Mouse (Mus musculus) kidney, adult 8-10 months (tissue): Measurements from ENCODE around the gene Cenpa.
A peak's percentile ranks its signal among the peaks of the same experiment; 100 is the strongest.
"Not testable (repeated sequence)": the region's sequence is repeated elsewhere in the genome, so short reads cannot be mapped to it uniquely, and the experiment has no call there.

Experiments
- DNase-seq, 2 experiments: peaks; one replicate each; pipeline ENCODE4 v3.0.0; 2022

Gene Cenpa

DNA sequence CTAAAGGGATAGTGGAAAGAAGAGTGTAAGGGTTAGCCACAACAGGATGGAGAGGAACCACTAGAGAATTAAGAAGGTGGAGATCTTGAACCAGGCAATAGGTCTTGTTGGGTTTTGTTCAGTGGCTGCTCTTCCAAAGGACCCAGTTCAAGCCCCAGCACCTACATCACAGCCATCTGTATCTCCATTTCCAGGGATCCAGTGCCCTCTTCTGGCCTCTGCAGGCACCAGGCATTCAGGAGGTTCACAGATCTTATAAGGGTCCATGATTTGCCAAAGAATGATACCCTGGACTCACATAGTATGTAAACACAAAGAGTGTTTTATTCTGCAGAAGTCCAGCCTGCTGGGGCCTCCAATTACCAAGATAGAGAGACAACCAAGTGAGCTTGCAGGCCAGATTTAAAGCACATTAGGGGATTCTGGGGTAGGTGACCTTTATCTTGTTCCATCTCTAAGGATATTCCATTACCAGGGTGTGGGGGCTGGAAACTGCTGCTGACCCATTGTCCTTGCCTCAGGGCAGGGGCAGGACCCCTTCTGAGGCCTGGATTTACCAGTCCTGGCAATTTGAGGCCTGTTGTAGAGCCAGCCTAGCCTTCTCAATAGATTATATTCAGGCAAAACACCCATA lies 16.5 kb downstream of the Cenpa start:
- no peak for DNase-seq

- no peak for DNase-seq
Observed at GRCm38 (mm10) chr5:30683993-30684392, 17.4 kb downstream of the Cenpa start.

DNA sequence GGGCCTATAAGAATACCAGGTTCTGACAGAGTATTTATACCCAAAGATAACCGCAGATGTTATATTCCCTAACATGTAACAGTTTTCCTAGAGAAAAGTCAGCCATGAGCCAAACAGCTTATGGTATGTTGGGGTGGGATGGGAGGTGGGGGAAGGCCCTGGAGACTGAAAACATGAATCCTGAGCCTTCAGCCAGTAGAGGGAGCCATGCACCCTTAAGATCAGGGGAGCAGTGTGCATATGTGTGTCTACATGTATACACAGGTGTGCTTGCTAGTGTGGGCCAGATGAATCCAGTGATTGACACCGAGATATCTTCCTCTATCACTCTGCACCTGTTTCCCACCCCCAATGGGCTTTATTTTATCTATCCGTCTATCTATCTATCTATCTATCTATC lies 20.2 kb downstream of the Cenpa start:
- no peak for DNase-seq

DNA sequence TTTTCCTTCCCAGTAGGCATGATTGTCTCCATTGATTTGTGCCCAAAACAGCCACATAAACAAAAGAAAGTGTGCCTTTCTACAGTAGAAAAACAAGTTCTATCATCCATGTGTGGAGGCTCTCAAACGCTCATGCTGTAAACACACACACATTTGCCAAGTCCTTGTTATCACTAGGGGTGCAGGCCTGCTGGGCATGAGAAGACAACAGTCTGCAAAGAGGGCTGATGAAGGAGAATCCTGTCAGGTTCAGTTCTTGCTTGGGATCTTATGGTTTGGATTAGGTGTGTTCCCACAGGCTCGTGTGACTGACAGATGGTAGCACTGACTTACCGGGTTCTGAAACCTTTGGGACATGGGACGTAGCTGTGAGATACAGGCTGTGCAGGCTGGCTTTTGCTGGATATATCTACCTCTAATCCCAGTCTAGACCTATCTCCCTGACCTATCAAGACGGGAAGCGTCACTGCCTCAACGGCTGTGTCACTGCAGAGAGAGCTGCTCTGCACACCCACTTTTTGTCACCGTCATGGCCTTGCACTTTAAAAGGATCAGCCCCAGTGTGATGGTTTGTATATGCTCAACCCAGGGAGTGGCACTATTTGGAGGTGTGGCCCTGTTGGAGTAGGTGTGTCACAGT lies 33.9 kb downstream of the Cenpa start:
- DNase-seq, result no peak

DNA sequence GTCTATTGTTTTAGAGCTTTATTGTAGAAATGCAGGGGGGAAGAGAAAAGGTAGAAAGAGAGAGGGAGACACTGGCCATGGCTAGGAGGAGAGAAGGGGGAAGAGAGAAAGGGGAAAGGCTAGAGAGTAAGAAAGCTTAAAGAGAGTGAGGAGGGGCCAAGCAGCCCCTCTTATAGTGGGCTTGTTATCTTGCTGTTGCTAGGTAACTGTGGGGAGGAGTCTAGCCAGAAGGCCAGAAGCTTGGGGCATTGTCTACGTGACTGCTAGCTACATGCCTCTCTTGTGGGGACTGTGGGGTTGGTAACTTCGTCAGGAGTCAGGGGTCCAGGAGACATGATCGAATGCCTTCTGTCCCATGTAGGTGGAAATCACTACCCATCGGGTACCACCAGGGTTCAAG lies 34.8 kb downstream of the Cenpa start:
- not testable (repeated sequence) for DNase-seq

- DNase-seq, result no peak
Observed at GRCm38 (mm10) chr5:30701866-30702265, 35.3 kb downstream of the Cenpa start.

GRCm38 (mm10) chr5:30709744-30710383 lies 43.3 kb downstream of the Cenpa start:
- DNase-seq, result peak; percentile 56 to 76

DNA sequence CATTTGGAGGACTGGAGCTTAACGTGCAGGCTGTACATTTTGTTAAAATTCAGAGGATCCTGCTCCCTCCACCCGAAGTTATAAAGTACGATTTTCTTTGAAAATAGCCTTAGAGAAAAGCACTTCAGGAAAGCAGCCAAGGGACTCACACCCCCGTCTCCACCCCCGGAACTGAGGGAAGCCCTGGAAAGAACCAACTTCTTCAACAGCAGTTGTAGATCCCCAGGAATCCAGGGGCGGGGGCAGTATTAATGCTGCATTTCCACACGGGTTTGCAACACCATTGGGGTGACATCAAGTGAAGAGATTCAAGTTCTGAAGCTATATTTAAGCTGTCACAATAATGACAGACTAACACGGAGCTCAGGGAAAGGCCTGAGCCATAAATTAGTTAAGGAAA lies 43.9 kb downstream of the Cenpa start:
- DNase-seq, result no peak

- peak; percentile 82 to 85 for DNase-seq
Observed at GRCm38 (mm10) chr5:30711147-30712001, 44.8 kb downstream of the Cenpa start, which contains the start of gene Dpysl5. Gene Dpysl5, plus strand, starts transcription at chr5:30711564.

DNA sequence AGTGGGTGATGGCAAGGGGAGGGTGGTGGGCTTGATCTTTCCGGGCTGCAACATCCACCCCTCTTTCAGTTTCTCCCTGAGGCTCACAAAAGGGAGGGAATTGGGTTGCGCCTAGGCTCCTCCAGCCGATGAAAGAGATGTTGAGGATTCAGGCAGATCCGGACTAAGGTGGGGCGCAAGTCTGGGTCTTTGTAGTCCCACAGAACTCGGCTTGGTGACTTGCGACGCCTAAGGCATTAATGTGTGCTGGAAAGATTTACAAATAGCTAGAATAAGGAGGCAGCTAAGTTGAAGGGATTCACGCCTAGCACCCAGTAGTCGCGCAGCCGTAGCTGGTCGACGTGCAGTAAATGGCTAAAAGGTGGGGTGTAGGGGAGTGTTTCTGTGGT lies 45.4 kb downstream of the Cenpa start:
- DNase-seq, result no peak

GRCm38 (mm10) chr5:30712441-30713298 lies 46.1 kb downstream of the Cenpa start:
- DNase-seq, result no peak

DNA sequence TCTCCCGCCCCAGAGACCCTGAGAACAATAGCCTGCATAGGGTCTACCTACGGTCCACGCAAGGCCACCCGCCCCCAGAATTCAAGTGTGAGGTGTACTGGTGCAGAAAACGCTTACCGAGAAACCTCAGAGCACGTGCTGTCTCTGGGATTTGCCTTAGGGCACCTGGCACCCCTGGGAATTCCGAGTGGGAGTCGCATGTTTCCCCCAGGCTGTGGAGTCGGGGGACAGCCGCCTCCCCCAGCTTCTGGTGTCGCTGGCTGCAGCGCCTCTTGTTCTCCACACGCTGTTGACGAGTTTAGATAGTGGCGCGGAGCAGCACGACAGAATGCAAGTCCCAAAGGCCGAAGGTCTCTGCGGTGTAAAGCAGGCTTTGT lies 46.7 kb downstream of the Cenpa start:
- no peak for DNase-seq

- no peak for DNase-seq
Observed at GRCm38 (mm10) chr5:30713691-30714090, 47.1 kb downstream of the Cenpa start.

DNA sequence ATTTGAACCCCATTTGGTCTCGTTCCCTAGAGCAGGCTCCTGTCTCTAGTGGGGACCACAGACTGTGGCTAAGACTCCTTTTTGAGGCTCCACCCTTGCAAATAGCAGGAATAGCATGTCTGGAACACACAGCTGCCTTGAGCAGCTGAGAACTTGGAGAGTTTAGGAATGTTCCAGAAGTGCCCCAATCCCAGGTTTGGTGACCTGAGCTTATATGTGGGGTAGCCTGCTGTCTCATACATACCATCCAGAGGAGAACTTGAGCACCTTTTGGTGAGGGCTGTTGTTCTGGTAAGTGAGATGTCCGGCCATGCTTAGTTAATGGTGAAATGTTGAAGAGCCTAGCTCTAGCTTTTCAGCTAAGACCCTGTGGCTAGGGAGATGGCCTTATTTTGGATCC lies 49.7 kb downstream of the Cenpa start:
- DNase-seq, result no peak

DNA sequence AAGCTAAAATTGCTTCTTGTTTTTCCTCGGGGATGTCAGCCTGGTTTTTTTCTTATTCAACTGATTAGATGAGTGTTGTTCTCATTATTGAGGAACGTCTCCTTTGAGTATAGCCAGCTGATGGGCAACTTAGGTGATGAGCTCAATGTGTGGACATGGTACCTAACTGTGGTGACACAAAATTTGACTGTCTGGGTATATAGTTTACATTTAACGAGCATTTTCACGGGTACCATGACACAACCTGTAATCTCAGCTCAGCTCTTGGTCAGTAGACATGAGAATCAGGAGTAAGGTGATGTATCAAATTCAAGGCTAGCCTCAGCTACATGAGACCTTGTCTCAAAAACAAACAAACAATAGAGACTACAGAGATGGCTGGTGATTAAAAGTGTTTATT lies 50.9 kb downstream of the Cenpa start:
- no peak for DNase-seq

DNA sequence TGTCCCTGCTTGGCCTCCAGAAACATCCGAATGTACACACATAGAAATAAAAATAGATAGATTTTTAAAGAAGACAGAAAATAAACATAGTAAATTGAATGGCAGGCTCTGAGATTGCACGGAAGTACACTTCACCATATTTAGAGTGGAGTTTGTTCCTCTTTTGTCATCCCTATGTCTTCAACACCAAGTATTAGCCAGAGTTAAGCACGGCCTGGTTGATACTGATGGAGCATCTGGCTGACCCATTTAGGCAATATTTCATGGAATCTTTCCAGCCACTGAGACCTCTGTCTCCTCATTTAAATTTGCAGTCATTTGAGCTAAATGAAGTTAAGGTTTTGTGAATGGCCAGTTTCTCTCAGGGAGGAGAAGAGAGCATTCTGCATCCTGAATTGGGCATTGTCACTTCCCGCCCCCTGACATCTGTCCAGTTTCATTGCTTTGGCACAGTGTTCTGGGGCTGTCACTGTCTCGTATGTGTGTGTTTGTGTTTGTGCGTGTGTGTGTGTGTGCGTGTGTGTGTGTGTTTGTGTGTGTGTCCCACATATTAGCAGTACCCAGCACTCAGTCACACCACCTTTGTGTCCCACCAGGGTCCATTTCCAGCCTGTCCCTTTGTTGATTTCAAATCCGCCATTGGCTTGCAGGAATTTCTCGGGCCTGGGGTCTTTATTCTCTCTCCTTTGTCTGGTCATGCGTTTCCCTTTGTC lies 51.6 kb downstream of the Cenpa start:
- no peak for DNase-seq

DNA sequence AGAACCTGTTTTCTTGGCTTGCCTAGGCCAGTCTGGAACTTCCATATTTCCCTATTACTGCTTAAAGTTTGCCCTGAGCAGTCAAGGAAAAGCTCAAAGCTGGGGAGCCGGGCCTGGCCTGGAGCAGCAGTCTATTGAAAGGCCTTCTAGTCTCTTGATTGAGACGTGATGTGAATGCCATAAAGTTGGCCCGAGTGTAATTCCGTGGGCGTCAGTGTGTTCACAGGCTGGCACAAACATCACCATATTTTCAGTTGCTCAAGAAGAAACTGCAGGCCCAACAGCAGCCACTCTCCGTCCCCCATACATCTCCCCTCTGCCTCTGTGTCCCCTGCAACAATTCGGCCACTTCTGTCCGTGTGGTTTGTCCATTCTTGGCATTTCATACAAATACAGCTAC lies 55.4 kb downstream of the Cenpa start:
- DNase-seq, result no peak
